Mouse (Mus musculus) urinary bladder, adult 2 months (tissue): Measurements from ENCODE around the gene Cep126. TPM values are rescaled to one million over a fixed set of nuclear protein-coding genes. Genes with fewer than 3 reads are reported as not detected.

Experiments used
- polyA plus RNA-seq: library from polyadenylated mRNA; depleted of rRNA; stranded (reverse); fragments of >200 nt; gene quantifications from 2 replicates; pipeline ENCODE4 v1.2.3, GENCODE M21; 2012; rRNA removed

The Cep126 gene
- polyA plus RNA-seq, 1 experiment, result 2.6 TPM

Other genes starting within 250 kb of the Cep126 start
- 47.6 and 77.0 TPM in 2 replicates for gene Yap1, start 129.7 kb downstream of the Cep126 start, polyA plus RNA-seq
- gene Cfap300, start 91.5 kb downstream of the Cep126 start, polyA plus RNA-seq, result 3.0 and 3.7 TPM in 2 replicates